Mouse (Mus musculus) CH12.LX (cell line): ENCODE data around the gene Lad1.

ENCODE experiments used
- BHLHE40 ChIP-seq: IDR thresholded peaks from 2 replicates; pipeline ENCODE4 v1.6.1; 2011; ENCODE audit warnings: mild to moderate bottlenecking, low read depth, low read length, improper control_type of control experiment
- EP300 ChIP-seq: IDR thresholded peaks from 2 replicates; pipeline ENCODE4 v1.6.1; 2011; ENCODE audit warnings: low read length, improper control_type of control experiment
- MAZ ChIP-seq: IDR thresholded peaks from 2 replicates; pipeline ENCODE4 v1.6.1; 2012; ENCODE audit warnings: low read depth, mild to moderate bottlenecking, inconsistent platforms, low read length, improper control_type of control experiment, moderate library complexity
- POLR2A ChIP-seq: IDR thresholded peaks from 2 replicates; pipeline ENCODE4 v1.6.1; 2011; ENCODE audit warnings: low read depth, mild to moderate bottlenecking, improper control_type of control experiment, low read length
- SMC3 ChIP-seq: IDR thresholded peaks from 2 replicates; pipeline ENCODE4 v1.6.1; 2011; ENCODE audit warnings: low read depth, low read length, improper control_type of control experiment

- TF ChIP-seq EP300 = no peak
- TF ChIP-seq BHLHE40 = no peak
- TF ChIP-seq POLR2A = no peak
- TF ChIP-seq MAZ = no peak
- TF ChIP-seq SMC3 = no peak
These were observed 5.3 kb upstream of the Lad1 start for GRCm38 (mm10) chr1:135813071-135813470.
